In genomic region chr19:7301647-7302492, GRCm38 (mm10) we compare ENCODE assay signal across 10 mouse cellular contexts. TPM values are rescaled to one million over a fixed set of nuclear protein-coding genes. Genes with fewer than 3 reads are reported as not detected.
DNase-seq lines count a peak whose midpoint lies in the region; ATAC-seq lines count a peak whose summit lies in the region.
"Had no signal": no experiment of that assay in that cellular context is flagged by ENCODE, and none has a peak within 500 bp of the region (broad histone marks: within the 10 kb centered on the region; RNA-seq: fewer than 3 reads in every experiment).

No protein-coding gene starts in this region.

- H3K36me3 ChIP-seq in forebrain, embryonic 15.5 days, result no peaks in the 10 kb centered on the region
- H3K36me3 ChIP-seq in forebrain, embryonic 10.5 days (replicated peaks), result peaks cover 44% of the 10 kb centered on the region
- H3K36me3 ChIP-seq: midbrain, embryonic 12.5 days had no signal

- WGBS in forebrain, embryonic 15.5 days, result 73% methylated on average over 7 of the region's 7 CpGs
- 94% methylated on average over 7 of the region's 7 CpGs for WGBS in forebrain, embryonic 10.5 days

- H3K9ac ChIP-seq in forebrain, embryonic 15.5 days (replicated peaks), result no peak overlapping the region
- H3K9ac ChIP-seq: midbrain, embryonic 12.5 days had no signal

- no peak for ATAC-seq in forebrain, embryonic 15.5 days (replicated peaks)

- H3K4me3 ChIP-seq in forebrain, embryonic 15.5 days, result no peak overlapping the region
- no peak overlapping the region for H3K4me3 ChIP-seq in forebrain, embryonic 10.5 days
- H3K4me3 ChIP-seq: midbrain, embryonic 12.5 days had no signal

- DNase-seq in forebrain, embryonic 10.5 days (ENCODE audit: extremely low spot score, low spot score), result no peak
- DNase-seq in left cerebral cortex, postnatal 25 days (ENCODE audit: low spot score in 2 of 2), result peak; percentile 58 to 83
- no peak for DNase-seq in left cerebral cortex, adult 8-10 months (ENCODE audit: low spot score in 2 of 2)
- DNase-seq in adrenal gland, postnatal 10 days, result peak; percentile 71
- peak; percentile 73 for DNase-seq in right cerebral cortex, adult 2 months (ENCODE audit: low spot score in 2 of 2)
- no peak for DNase-seq in cerebellum, postnatal 4 days (ENCODE audit: low spot score in 2 of 2)
- DNase-seq in embryo, embryonic 9.5 days (ENCODE audit: extremely low spot score), result no peak
- DNase-seq: gastrocnemius, postnatal 10 days had no signal

- H3K4me2 ChIP-seq in forebrain, embryonic 15.5 days (replicated peaks), result no peak overlapping the region
- H3K4me2 ChIP-seq: midbrain, embryonic 12.5 days had no signal

- no peaks in the 10 kb centered on the region for H3K27me3 ChIP-seq in forebrain, embryonic 15.5 days
- H3K27me3 ChIP-seq in forebrain, embryonic 10.5 days (ENCODE audit: poor library complexity, severe bottlenecking), result no peaks in the 10 kb centered on the region
- H3K27me3 ChIP-seq: midbrain, embryonic 12.5 days had no signal

- no peaks in the 10 kb centered on the region for H3K9me3 ChIP-seq in forebrain, embryonic 15.5 days
- no peaks in the 10 kb centered on the region for H3K9me3 ChIP-seq in forebrain, embryonic 10.5 days
- H3K9me3 ChIP-seq: midbrain, embryonic 12.5 days had no signal

- intact Hi-C loops in left cerebral cortex, postnatal 25 days (cut with DNase I), result no loop called here

- H3K4me1 ChIP-seq in forebrain, embryonic 15.5 days, result peaks cover 16% of the 10 kb centered on the region
- H3K4me1 ChIP-seq in forebrain, embryonic 10.5 days, result peaks cover 2% of the 10 kb centered on the region

- 0 out of 2 replicates have a peak overlapping the region, but pooled peaks have one; percentile 10 for H3K27ac ChIP-seq in forebrain, embryonic 15.5 days (replicated peaks)
- no peak overlapping the region for H3K27ac ChIP-seq in forebrain, embryonic 10.5 days
- H3K27ac ChIP-seq: midbrain, embryonic 12.5 days had no signal

RNA-seq across cellular contexts. Expression of gene Rcor2, which starts 34.7 kb away (rescaled TPM):
- 60.7 and 67.7 TPM in 2 replicates for polyA plus RNA-seq in forebrain, embryonic 15.5 days (2015; fragmentation: Nextera tagmentation; extraction: Ambion mirVana)
- 61.7 and 64.0 TPM in 2 replicates for polyA plus RNA-seq in forebrain, embryonic 10.5 days (2016; fragmentation: Nextera tagmentation; extraction: Ambion mirVana)
- 10 to 100 TPM; 13.8 to 15.3 TPM for total RNA-seq in left cerebral cortex, postnatal 25 days (2021)
- total RNA-seq in left cerebral cortex, adult 8-10 months (2022), result 10 to 100 TPM; 15.5 to 17.6 (median 15.6) TPM
- total RNA-seq in adrenal gland, postnatal 10 days (2021), result 1 to 10 TPM; 4.5 to 7.6 TPM

RNA-seq across cellular contexts. Expression of gene Mark2, which starts 39.8 kb away (rescaled TPM):
- 52.8 and 57.7 TPM in 2 replicates for polyA plus RNA-seq in forebrain, embryonic 15.5 days (2015; fragmentation: Nextera tagmentation; extraction: Ambion mirVana)
- polyA plus RNA-seq in forebrain, embryonic 10.5 days (2016; fragmentation: Nextera tagmentation; extraction: Ambion mirVana), result 38.2 and 41.4 TPM in 2 replicates
- 100 to 1,000 TPM; 134 to 150 TPM for total RNA-seq in left cerebral cortex, postnatal 25 days (2021)
- 100 to 1,000 TPM; 126 to 144 (median 137) TPM for total RNA-seq in left cerebral cortex, adult 8-10 months (2022)
- 10 to 100 TPM; 61.8 to 73.3 TPM for total RNA-seq in adrenal gland, postnatal 10 days (2021)

Comparison
In these comparisons a context has a peak if more than half of its experiments do, and no peak if none do; other contexts are left out.
1. DNase-seq: peak in left cerebral cortex, postnatal 25 days (2 of 2), adrenal gland, postnatal 10 days (single experiment) and right cerebral cortex, adult 2 months (2 of 2); none in forebrain, embryonic 10.5 days (single experiment), left cerebral cortex, adult 8-10 months (0 of 2), cerebellum, postnatal 4 days (0 of 2) and embryo, embryonic 9.5 days (single experiment).